Mouse (Mus musculus): ENCODE data around the gene Cend1.

- TF ChIP-seq FLI1 (IDR thresholded peaks at IDR 0.05; ENCODE audit: low read length) (no peak), GATA1 (IDR thresholded peaks at IDR 0.05; ENCODE audit: borderline replicate concordance, low read length) (no peak)
Observed at GRCm38 (mm10) chr7:141437178-141438120, 8.2 kb upstream of the Cend1 start, which contains the start of gene Slc25a22.

All from megakaryocyte, embryonic 14.5 days (primary cell).